10 mouse cellular contexts compared by ENCODE assay signal in the genomic region with DNA sequence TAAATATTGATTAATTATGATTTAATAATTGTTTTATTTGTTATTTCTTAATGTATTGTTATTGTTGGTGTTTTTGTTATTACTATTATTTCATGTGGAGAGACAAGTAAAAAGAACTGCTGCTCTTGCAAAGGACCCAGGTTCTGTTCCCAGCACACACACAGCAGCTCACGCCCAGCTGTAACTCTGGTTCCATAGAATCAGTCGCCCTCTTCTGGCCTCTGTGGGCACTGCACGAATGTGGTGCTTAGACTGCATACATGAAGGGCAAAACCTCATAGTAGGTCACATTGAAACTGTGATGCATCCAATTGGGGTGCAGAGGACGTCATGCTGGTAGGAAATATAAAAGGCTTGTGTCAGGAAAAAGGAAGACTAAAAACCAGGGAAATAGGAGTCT. TPM values are rescaled to one million over a fixed set of nuclear protein-coding genes. Genes with fewer than 3 reads are reported as not detected.
DNase-seq lines count a peak whose midpoint lies in the region; ATAC-seq and TF ChIP-seq lines count a peak whose summit lies in the region.
"Had no signal": no experiment of that assay in that cellular context is flagged by ENCODE, and none has a peak within 500 bp of the region (broad histone marks: within the 10 kb centered on the region; RNA-seq: fewer than 3 reads in every experiment).

No protein-coding gene starts in this region.

- no peak overlapping the region for H3K4me3 ChIP-seq in intestine, embryonic 14.5 days (ENCODE audit: low read depth, low read length)
- H3K4me3 ChIP-seq in intestine, embryonic 15.5 days (replicated peaks) = no peak overlapping the region
- no peak overlapping the region for H3K4me3 ChIP-seq in limb, embryonic 14.5 days (replicated peaks; ENCODE audit: low read length)
- H3K4me3 ChIP-seq: embryonic facial prominence, embryonic 12.5 days had no signal

- no peak for TF ChIP-seq POLR2A in limb, embryonic 14.5 days (IDR thresholded peaks at IDR 0.05; ENCODE audit: borderline replicate concordance, extremely low read depth, insufficient read depth, insufficient read length)

- ATAC-seq in intestine, embryonic 14.5 days (replicated peaks; ENCODE audit: low FRiP score, low TSS enrichment, low read depth) = no peak
- no peak for ATAC-seq in intestine, embryonic 15.5 days
- no peak for ATAC-seq in Patski
- ATAC-seq in limb, embryonic 14.5 days (ENCODE audit: low FRiP score, low read depth) = no peak

- no peaks in the 10 kb centered on the region for H3K36me3 ChIP-seq in intestine, embryonic 14.5 days (ENCODE audit: control insufficient read depth, insufficient read depth, low read length)
- no peaks in the 10 kb centered on the region for H3K36me3 ChIP-seq in intestine, embryonic 15.5 days
- no peaks in the 10 kb centered on the region for H3K36me3 ChIP-seq in limb, embryonic 14.5 days (ENCODE audit: control insufficient read depth, insufficient read depth, low read length)
- H3K36me3 ChIP-seq: embryonic facial prominence, embryonic 12.5 days had no signal

- CTCF ChIA-PET in Patski (lab: Charles Lee) = no interaction called here

- POLR2A ChIA-PET in Patski (lab: Charles Lee) = no interaction called here

- H3K4me2 ChIP-seq in intestine, embryonic 14.5 days (ENCODE audit: low read length) = no peak overlapping the region
- H3K4me2 ChIP-seq in intestine, embryonic 15.5 days (replicated peaks) = no peak overlapping the region
- H3K4me2 ChIP-seq in limb, embryonic 14.5 days (replicated peaks; ENCODE audit: low read depth, low read length, severe bottlenecking) = no peak overlapping the region
- H3K4me2 ChIP-seq: embryonic facial prominence, embryonic 12.5 days had no signal

- WGBS in intestine, embryonic 14.5 days = 58% methylated on average over 4 of the region's 4 CpGs
- WGBS in intestine, embryonic 15.5 days = 52% methylated on average over 4 of the region's 4 CpGs
- 54% methylated on average over 4 of the region's 4 CpGs for WGBS in limb, embryonic 14.5 days

- no peaks in the 10 kb centered on the region for H3K9me3 ChIP-seq in intestine, embryonic 14.5 days (ENCODE audit: control insufficient read depth, low read length)
- H3K9me3 ChIP-seq in intestine, embryonic 15.5 days = no peaks in the 10 kb centered on the region
- H3K9me3 ChIP-seq in limb, embryonic 14.5 days (ENCODE audit: control insufficient read depth, low read length) = no peaks in the 10 kb centered on the region
- H3K9me3 ChIP-seq: embryonic facial prominence, embryonic 12.5 days had no signal

- H3K27me3 ChIP-seq in intestine, embryonic 14.5 days (replicated peaks; ENCODE audit: control insufficient read depth, insufficient read depth, low read length) = no peaks in the 10 kb centered on the region
- H3K27me3 ChIP-seq in intestine, embryonic 15.5 days (replicated peaks) = no peaks in the 10 kb centered on the region
- no peaks in the 10 kb centered on the region for H3K27me3 ChIP-seq in Patski
- no peaks in the 10 kb centered on the region for H3K27me3 ChIP-seq in limb, embryonic 14.5 days (ENCODE audit: control insufficient read depth, insufficient read depth, low read length)
- H3K27me3 ChIP-seq: embryonic facial prominence, embryonic 12.5 days had no signal

- no peaks in the 10 kb centered on the region for H3K4me1 ChIP-seq in intestine, embryonic 14.5 days (replicated peaks; ENCODE audit: control insufficient read depth, insufficient read depth, low read length)
- H3K4me1 ChIP-seq in intestine, embryonic 15.5 days (replicated peaks) = no peaks in the 10 kb centered on the region
- H3K4me1 ChIP-seq in limb, embryonic 14.5 days (ENCODE audit: control insufficient read depth, insufficient read depth, low read length) = no peaks in the 10 kb centered on the region
- H3K4me1 ChIP-seq: embryonic facial prominence, embryonic 12.5 days had no signal

- H3K9ac ChIP-seq in intestine, embryonic 14.5 days (ENCODE audit: low read length) = no peak overlapping the region
- H3K9ac ChIP-seq in intestine, embryonic 15.5 days = no peak overlapping the region
- no peak overlapping the region for H3K9ac ChIP-seq in limb, embryonic 14.5 days (ENCODE audit: low read depth, low read length, severe bottlenecking)
- H3K9ac ChIP-seq: embryonic facial prominence, embryonic 12.5 days had no signal

- H3K27ac ChIP-seq in intestine, embryonic 14.5 days (ENCODE audit: low read depth) = no peak overlapping the region
- H3K27ac ChIP-seq in intestine, embryonic 15.5 days = no peak overlapping the region
- no peak overlapping the region for H3K27ac ChIP-seq in limb, embryonic 14.5 days (replicated peaks; ENCODE audit: low read depth, low read length)
- H3K27ac ChIP-seq: embryonic facial prominence, embryonic 12.5 days had no signal

- peak; percentile 44 for TF ChIP-seq CTCF in Patski (IDR thresholded peaks at IDR 0.05)

- in situ Hi-C loops in Patski (cut with MboI; ENCODE audit: low pct_unique_long_range_greater_than_20kb) = no loop called here

- DNase-seq in intestine, embryonic 14.5 days (ENCODE audit: low spot score) = peak; percentile 71
- peak; percentile 61 to 64 for DNase-seq in B cell, adult 2 months
- no peak for DNase-seq in Patski (ENCODE audit: low read depth, low spot score)
- peak; percentile 26 for DNase-seq in limb, embryonic 14.5 days (ENCODE audit: low spot score)
- peak; percentile 75 for DNase-seq in thymus, postnatal 14 days
- no peak for DNase-seq in layer of hippocampus, adult 18-20 months (ENCODE audit: low spot score in 2 of 2)
- no peak for DNase-seq in right cerebral cortex, adult 18-20 months

RNA-seq across cellular contexts. Expression of gene 1700123K08Rik, which starts 7.1 kb away (rescaled TPM):
- polyA plus RNA-seq in intestine, embryonic 14.5 days (2014; fragmentation: Nextera tagmentation; extraction: Ambion mirVana) = not detected in 2 replicates
- polyA plus RNA-seq in intestine, embryonic 15.5 days (2015; fragmentation: Nextera tagmentation; extraction: Ambion mirVana) = not detected in 2 replicates
- not detected for polyA plus RNA-seq in Patski (2021)
- polyA plus RNA-seq in limb, embryonic 14.5 days (2012; rRNA removed) = not detected in 2 replicates
- polyA plus RNA-seq in limb, embryonic 14.5 days (2014; fragmentation: Nextera tagmentation; extraction: Ambion mirVana) = not detected in 2 replicates
- not detected for total RNA-seq in layer of hippocampus, adult 18-20 months (2021)
- total RNA-seq: left cerebral cortex, postnatal 10 days had no signal

RNA-seq across cellular contexts. Expression of gene Zfp68, which starts 47.9 kb away (rescaled TPM):
- 59.9 and 70.7 TPM in 2 replicates for polyA plus RNA-seq in intestine, embryonic 14.5 days (2014; fragmentation: Nextera tagmentation; extraction: Ambion mirVana)
- polyA plus RNA-seq in intestine, embryonic 15.5 days (2015; fragmentation: Nextera tagmentation; extraction: Ambion mirVana) = 49.1 and 53.9 TPM in 2 replicates
- polyA plus RNA-seq in Patski (2021) = 39.0 TPM
- 26.1 and 34.1 TPM in 2 replicates for polyA plus RNA-seq in limb, embryonic 14.5 days (2012; rRNA removed)
- polyA plus RNA-seq in limb, embryonic 14.5 days (2014; fragmentation: Nextera tagmentation; extraction: Ambion mirVana) = 80.2 and 88.9 TPM in 2 replicates
- total RNA-seq in layer of hippocampus, adult 18-20 months (2021) = 10 to 100 TPM; 29.8 to 30.3 TPM

RNA-seq across cellular contexts. Expression of gene A430033K04Rik, which starts 51.0 kb away (rescaled TPM):
- polyA plus RNA-seq in intestine, embryonic 14.5 days (2014; fragmentation: Nextera tagmentation; extraction: Ambion mirVana) = 11.1 and 12.1 TPM in 2 replicates
- polyA plus RNA-seq in intestine, embryonic 15.5 days (2015; fragmentation: Nextera tagmentation; extraction: Ambion mirVana) = 10.7 and 10.9 TPM in 2 replicates
- polyA plus RNA-seq in Patski (2021) = 4.5 TPM
- 9.2 and 11.7 TPM in 2 replicates for polyA plus RNA-seq in limb, embryonic 14.5 days (2012; rRNA removed)
- 10.3 and 14.7 TPM in 2 replicates for polyA plus RNA-seq in limb, embryonic 14.5 days (2014; fragmentation: Nextera tagmentation; extraction: Ambion mirVana)
- total RNA-seq in layer of hippocampus, adult 18-20 months (2021) = 10 to 100 TPM; 15.2 to 16.5 TPM

Comparison
In these comparisons a context has a peak if more than half of its experiments do, and no peak if none do; other contexts are left out.
1. DNase-seq: peak in intestine, embryonic 14.5 days (single experiment), B cell, adult 2 months (2 of 2), limb, embryonic 14.5 days (single experiment) and thymus, postnatal 14 days (single experiment); none in Patski (single experiment), layer of hippocampus, adult 18-20 months (0 of 2) and right cerebral cortex, adult 18-20 months (single experiment).